Mouse (Mus musculus): ENCODE measurements around the gene Cep41.
A peak's percentile ranks its signal among the peaks of the same experiment; 100 is the strongest.

The Cep41 gene

GRCm38 (mm10) chr6:30693350-30693991 is at the start of gene Cep41:
Gene Cep41, minus strand, starts transcription at chr6:30693749.
- DNase-seq (ENCODE audit: extremely low read depth, low read depth), result peak; percentile 85

GRCm38 (mm10) chr6:30739177-30739747 is 45.7 kb upstream of the Cep41 start:
- DNase-seq (ENCODE audit: extremely low read depth, low read depth), result no peak

DNA sequence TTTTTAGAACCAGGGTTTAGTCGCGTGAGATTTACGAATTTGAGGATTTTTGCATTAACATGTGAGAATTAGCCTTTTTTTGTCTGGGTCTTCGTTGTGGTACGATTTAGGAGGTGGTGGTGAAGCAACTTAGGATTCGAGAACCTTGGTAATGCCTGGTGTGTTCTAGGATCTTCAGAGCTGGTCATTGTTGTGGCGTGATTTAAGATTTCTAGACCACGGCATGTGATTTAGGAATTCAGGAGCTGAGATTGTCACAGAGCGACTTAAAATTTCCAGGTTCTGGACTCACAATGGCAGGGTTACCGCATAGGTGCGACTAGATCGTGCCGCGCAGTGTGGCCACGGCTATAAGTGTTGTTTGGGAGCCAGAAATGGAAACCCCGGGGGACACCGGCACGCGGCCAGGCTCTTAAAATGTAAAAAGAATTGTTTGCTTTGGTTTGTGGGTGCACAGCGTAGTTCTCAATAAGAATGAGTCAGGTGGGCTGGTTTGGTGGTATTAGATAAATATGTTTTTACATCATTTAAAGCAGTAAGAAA is 45.0 kb upstream of the Cep41 start:
- no peak for DNase-seq (ENCODE audit: extremely low read depth, low read depth)

DNA sequence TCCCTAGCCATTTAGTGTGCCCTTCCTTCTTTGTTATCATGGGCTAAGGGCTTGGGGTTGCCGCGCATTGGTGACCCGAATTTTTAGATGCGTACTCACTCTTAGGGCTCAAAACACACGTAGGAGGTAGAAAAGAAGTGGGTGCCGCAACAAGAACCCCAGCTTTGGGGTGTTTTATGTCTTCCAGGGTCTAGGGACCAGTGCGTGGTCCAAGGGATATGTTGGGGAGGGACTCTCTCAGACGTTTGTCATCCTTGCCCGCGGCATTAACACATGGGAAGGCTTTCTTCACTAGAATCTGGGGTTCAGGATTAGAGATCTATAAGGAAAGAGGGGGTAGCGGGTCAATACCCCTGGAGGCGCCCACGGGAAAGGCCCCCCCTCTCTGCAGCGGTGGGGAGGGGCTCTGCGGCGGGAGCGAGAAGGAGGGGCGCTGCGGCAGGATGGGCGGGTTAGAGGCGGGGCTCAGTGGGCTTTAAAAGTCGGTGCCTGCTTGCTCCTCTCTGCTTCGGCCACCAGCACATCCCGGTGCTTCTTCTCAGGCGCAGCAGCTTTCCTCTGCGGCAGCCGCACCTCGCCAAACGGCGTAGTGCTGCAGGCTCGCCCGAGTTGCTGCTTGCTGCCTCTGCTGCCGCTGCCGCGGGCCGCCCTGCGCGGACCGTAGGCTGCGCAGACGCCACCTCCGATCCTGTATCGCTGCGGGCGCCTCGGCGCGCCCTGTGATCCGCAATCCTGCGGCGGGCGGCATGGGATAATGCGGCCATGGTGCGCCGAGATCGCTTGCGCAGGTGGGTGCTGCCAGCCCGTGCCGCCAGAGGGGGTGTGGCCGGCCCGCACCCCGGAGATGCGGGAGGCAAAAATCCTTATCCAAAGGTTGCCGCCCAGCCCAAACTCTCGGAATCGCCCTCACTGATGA is 44.3 kb upstream of the Cep41 start:
- no peak for DNase-seq (ENCODE audit: extremely low read depth, low read depth)

DNA sequence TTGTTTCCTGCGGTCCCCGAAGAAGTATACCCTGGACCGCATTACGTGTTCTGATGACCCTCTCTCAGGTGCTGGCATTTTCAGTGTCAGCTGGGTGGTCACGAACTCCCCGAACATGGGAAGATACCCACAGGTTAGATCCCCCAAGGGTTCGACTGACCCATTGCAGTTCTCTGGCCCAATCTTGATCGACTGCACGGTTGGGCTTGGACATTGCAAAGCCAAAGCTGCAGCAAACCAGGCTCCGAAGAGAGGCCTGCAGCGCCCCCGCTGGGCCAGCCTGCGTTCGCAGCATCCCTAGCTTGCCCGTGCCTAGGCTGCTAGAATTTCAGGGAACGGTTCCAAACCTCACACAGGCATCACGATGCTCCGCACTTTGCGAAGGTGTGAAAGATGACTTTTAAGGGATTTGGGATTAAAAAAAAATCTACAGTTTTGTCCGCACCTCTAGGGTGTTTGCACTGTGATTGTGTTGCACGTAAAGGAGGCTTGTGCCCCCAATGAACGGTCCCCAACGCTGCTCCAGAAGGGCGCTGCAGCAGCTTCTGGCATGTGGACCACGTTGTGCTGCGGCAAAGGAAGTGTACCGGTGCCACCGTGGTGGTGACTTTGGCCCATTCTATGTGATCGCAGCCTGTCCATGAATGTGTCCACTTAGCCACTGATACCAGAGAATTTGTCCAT is 43.5 kb upstream of the Cep41 start:
- DNase-seq (ENCODE audit: extremely low read depth, low read depth), result no peak

DNA sequence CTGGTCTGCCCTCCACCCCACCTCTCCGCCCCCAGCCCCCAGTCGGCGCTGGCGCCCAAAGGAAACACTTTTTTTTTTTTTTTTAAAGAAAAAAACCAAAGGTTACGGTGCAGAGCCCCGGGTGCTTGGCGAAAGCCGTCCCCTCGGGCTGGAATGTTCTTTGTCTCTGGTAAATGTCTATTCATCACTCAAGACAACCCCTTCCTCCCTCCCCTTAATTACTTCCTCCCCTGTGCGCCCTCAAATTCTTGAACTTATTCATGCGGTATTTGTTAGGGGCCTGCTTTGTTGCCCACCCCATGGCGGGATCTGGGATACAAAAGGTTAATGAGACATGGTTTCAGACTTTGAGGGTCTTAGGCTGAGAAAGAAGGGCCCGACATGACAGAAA is 42.8 kb upstream of the Cep41 start:
- no peak for DNase-seq (ENCODE audit: extremely low read depth, low read depth)

GRCm38 (mm10) chr6:30735728-30736371 is 42.3 kb upstream of the Cep41 start:
- DNase-seq (ENCODE audit: extremely low read depth, low read depth), result no peak

DNA sequence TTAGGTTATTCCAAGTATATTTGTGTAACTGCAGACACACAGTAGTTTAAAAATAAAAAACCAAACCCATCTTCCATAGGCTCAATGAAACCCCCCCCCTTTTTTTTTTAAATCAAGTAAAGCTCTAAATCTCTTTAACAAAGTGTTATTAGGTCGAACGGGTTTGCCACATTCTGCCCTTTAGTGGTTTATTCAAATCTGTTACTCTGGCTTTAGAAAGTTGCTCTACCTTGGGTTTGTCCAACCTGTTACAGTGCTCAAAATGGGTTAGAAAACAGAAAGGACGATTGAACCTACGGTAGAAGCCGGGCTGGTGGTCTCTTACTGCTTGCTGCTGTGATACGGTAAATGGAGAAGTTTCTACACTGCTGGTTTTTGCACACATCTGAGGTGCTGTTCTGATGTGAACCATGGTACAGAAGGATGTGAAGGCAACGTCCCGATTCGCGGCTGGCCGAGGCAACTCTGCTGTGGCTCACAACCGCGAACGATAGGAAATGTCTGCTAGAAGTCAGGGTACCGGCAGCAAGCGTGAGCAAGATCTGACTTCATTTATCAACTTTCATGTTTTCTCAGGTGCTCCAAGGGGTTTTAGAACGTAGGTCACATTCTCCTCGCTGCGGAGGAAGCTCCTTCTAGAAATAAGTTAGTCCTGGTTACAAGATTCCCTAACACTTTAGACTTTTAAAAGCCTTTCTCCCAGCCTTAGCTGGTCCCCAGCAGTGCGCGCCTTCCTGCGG is 41.6 kb upstream of the Cep41 start:
- DNase-seq (ENCODE audit: extremely low read depth, low read depth), result no peak

GRCm38 (mm10) chr6:30734465-30734864 is 40.9 kb upstream of the Cep41 start:
- DNase-seq (ENCODE audit: extremely low read depth, low read depth), result no peak

GRCm38 (mm10) chr6:30732571-30733130 is 39.1 kb upstream of the Cep41 start:
- DNase-seq (ENCODE audit: extremely low read depth, low read depth), result no peak

GRCm38 (mm10) chr6:30730301-30730971 is 36.9 kb upstream of the Cep41 start:
- no peak for DNase-seq (ENCODE audit: extremely low read depth, low read depth)

DNA sequence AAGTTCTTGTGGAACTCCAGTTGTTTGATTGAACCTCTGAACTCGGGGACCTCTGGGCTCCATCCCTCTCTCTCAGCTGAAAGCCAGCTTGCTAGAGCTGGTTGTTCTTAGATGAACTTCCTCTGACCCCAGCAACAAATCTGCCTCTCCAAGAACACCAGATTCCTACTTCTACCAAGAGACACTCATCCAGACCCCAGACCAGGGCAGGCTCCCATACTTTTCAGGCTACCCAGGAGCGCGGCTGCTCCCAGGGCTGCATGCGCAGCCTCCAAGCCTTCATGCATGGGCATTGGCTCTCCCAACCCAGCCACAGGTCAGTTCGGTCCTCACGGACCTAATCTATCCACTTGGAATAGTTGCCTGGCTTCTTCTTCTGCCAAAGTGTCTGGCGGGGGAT is 29.8 kb upstream of the Cep41 start, which contains the start of gene Mest:
Gene Mest (plus strand): TSS at position 217 of the 400 bp plus-strand sequence.
- no peak for DNase-seq (ENCODE audit: extremely low read depth, low read depth)

DNA sequence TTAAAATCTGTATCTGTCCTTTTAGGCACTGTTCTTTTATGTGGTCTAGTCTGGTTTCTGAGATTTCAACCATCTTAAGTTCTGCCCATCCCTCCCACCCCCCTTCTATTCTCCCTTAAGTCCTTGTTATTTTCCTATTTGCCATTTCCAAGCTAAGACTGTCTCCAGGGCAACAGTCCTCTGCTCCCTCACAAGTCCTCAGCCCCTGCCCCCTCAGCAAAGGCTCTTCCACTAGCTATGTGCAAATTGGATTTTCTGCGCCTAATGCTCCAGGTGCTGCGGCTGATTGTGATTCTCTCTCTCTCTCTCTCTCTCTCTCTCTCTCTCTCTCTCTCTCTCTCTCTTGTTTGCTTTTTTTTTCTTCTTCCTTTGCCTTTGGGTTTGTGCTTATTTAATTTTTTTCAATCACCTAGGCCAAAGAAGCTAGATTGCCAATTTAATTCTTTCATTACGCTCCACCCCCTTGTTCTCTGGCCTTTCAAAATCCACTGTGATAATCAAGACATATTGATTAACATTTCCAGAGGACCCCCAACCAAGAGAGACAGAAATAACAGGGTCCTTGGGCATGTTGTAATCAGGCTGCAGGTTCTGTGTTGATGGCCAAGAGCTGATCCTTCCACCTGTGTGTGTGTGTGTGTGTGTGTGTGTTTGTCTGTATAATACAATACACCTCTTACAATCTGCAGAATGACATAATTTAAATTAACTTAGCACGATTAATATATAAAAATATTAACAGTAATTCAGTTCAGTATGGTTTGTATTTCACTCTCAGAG is 29.0 kb upstream of the Cep41 start:
- DNase-seq (ENCODE audit: extremely low read depth, low read depth), result no peak

DNA sequence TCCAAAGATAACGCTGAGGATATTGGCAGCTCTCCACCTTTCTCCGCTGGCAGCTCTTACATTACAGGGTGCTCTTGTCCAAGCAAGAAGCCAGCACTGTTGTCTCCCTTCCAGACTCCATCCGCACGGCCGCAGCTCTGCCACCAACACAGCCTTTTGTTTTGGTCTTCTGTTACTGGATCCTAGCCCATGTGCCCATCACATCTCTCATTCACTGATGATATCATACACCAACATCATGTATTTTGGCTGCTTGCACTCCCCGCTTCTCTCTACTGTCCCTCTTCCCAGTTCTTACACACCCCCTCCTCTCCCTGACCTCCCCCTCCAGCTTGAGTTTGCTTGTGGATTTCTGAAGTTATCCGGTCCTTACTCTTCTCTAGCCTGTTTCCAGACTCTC is 23.2 kb upstream of the Cep41 start:
- no peak for DNase-seq (ENCODE audit: extremely low read depth, low read depth)

GRCm38 (mm10) chr6:30714891-30715471 is 21.4 kb upstream of the Cep41 start:
- DNase-seq (ENCODE audit: extremely low read depth, low read depth), result no peak

DNA sequence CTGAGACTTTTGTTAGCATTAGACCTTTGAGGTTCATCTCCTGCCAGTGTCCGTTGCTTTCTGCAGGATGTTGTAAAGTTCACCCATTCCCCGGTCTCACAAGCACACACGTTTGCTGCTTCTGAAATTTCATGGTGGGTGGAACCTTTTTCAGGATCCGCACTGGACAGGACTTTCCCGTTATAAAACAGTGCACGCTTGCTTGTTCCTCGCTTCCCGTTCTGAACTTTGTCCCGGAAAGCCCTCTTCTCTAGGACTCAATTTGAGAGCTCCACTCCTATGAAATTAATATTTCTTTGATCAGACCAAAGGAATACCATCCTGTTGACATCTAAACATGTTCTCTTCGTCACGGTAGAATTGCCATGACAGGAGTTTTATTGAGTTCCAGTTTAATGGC is 20.3 kb upstream of the Cep41 start:
- DNase-seq (ENCODE audit: extremely low read depth, low read depth), result no peak

DNA sequence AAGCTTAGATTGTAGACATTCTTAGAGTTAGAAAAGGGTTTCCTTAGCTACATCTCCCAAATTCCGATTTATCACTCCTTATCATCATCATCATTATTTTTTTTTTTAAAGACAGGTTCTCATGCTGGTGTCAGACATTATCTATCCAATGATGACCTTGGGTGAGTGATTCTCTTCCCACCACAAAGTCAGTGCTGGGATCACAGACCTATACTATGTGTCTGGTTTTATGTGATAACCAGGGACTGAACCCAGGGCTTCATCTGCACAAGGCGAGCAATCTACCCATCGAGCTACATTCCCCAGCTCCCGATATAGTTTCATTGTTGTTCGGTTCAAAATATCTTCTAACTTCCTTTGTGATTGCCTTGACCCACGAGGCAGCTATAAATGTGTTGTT is 19.9 kb upstream of the Cep41 start:
- DNase-seq (ENCODE audit: extremely low read depth, low read depth), result no peak

DNA sequence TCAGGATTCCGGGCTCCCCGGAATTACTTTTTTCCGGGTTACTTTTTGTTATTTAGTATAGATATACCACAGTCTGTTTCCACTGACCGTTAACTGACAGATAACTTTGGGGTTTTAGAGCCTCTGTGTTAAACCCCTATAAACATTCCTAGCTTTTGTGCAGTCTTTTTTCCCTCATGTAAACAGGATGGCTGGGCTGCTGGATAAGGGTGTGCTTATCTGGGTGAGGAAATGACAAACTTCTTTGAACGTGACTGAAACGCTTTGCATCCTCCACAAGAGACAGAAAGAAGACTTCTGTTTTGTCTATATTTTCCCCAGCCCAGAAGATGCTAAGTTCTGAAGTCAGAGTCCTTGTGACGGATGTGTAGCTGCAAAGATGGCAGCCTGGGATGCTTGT is 18.9 kb upstream of the Cep41 start:
- peak; percentile 93 for DNase-seq (ENCODE audit: extremely low read depth, low read depth)

Data from MEL-GATA-1-ER (cell line).